In the genomic region with DNA sequence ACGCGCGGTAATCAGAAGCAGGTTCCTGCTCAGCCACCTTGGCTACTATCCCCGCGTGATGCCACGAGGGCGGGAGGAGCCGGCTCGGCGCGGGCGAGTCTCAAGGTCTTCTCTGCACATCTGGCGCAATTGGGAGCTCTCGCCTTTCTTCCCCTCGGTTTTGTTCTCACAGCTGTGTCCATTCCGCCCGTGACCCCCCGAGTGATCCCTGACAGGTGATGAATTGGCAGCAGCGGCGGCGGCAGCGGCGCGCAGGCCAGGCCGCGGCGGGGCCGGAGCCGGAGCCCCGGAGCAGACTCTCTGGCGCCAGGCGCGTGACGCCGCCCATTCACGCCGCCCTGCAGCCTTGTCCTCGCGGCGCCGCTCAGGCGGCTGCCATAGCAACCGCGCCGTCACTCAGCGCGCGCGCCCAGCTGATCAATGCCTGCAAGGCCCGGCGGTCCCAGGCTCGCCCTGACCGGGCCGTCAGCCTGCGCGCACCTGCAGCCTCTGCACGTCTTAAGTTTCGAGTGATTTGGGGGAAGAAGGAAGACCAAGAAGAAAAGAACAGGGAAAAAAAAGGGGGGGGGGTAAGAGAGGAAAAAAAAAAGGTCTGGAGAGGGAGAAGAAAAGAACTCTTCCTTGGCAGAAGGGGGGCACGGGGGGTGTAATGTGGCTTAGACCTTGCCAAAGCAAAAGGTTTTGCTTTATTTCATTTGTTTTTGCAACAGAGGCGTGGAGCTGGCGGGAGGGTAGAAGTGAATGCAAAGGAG, we compare ENCODE assay signal across 8 mouse cellular contexts. TPM values are rescaled to one million over a fixed set of nuclear protein-coding genes. Genes with fewer than 3 reads are reported as not detected.
A peak's percentile ranks its signal among the peaks of the same experiment; 100 is the strongest.
DNase-seq lines count a peak whose midpoint lies in the region; ATAC-seq and TF ChIP-seq lines count a peak whose summit lies in the region.

No protein-coding gene starts in this region.

- H3K79me2 ChIP-seq in MEL (ENCODE audit: control insufficient read depth, insufficient read depth, low read length, poor library complexity), result peaks cover 14% of the 10 kb centered on the region

- H3K36me3 ChIP-seq in MEL (ENCODE audit: control insufficient read depth in 1 of 2, insufficient read depth in 2 of 2, low read length in 2 of 2), result peaks cover 0 to 3% of the 10 kb centered on the region in 2 experiments; a peak in 1 of 4 replicates
- H3K36me3 ChIP-seq in hindbrain, embryonic 11.5 days (ENCODE audit: control insufficient read depth, insufficient read depth, low read length), result no peaks in the 10 kb centered on the region
- no peaks in the 10 kb centered on the region for H3K36me3 ChIP-seq in lung, postnatal 0 days (ENCODE audit: insufficient read depth, low read length)

- H3K9ac ChIP-seq in MEL (ENCODE audit: control insufficient read depth, low read depth, low read length, poor library complexity, severe bottlenecking), result peak overlapping the region; percentile 83
- peak overlapping the region; percentile 42 for H3K9ac ChIP-seq in hindbrain, embryonic 11.5 days (ENCODE audit: low read depth, low read length)
- peak overlapping the region; percentile 48; the same call in 1 of the 2 replicates for H3K9ac ChIP-seq in lung, postnatal 0 days (replicated peaks; ENCODE audit: low read depth)

- H3K27ac ChIP-seq in MEL (ENCODE audit: control insufficient read depth, low read depth, low read length), result 0 out of 2 replicates have a peak overlapping the region, but pooled peaks have one; percentile 5
- H3K27ac ChIP-seq in hindbrain, embryonic 11.5 days (ENCODE audit: low read depth, low read length), result peak overlapping the region; percentile 83
- H3K27ac ChIP-seq in lung, postnatal 0 days (ENCODE audit: low read length), result peak overlapping the region; percentile 96

- peak; percentile 52 for ATAC-seq in frontal cortex, adult (ENCODE audit: low TSS enrichment)
- peak; percentile 82 for ATAC-seq in hindbrain, embryonic 11.5 days (ENCODE audit: low FRiP score)
- ATAC-seq in lung, postnatal 0 days, result peak; percentile 81

- H3K4me2 ChIP-seq in hindbrain, embryonic 11.5 days (replicated peaks; ENCODE audit: low read depth, low read length), result peak overlapping the region; percentile 95
- H3K4me2 ChIP-seq in lung, postnatal 0 days (replicated peaks; ENCODE audit: low read depth, low read length), result peak overlapping the region; percentile 92

- TF ChIP-seq CTCF in MEL (IDR thresholded peaks at IDR 0.05 in 2 of 3, conservative IDR thresholded peaks at IDR 0.05 in 1 of 3; ENCODE audit: control insufficient read depth in 1 of 3, insufficient read depth in 1 of 3, low read depth in 2 of 3, low read length in 3 of 3, poor library complexity in 1 of 3, severe bottlenecking in 1 of 3), result no peak
- no peak for TF ChIP-seq CTCF in lung, postnatal 0 days (IDR thresholded peaks at IDR 0.05)

- no peaks in the 10 kb centered on the region for H3K27me3 ChIP-seq in MEL (ENCODE audit: control insufficient read depth in 1 of 2, insufficient read depth in 2 of 2, low read length in 2 of 2)
- no peaks in the 10 kb centered on the region for H3K27me3 ChIP-seq in hindbrain, embryonic 11.5 days (ENCODE audit: control insufficient read depth, insufficient read depth, low read length)
- no peaks in the 10 kb centered on the region for H3K27me3 ChIP-seq in lung, postnatal 0 days (replicated peaks; ENCODE audit: insufficient read depth, low read length)

- TF ChIP-seq EP300 in MEL (IDR thresholded peaks at IDR 0.05; ENCODE audit: low read depth in 1 of 2, low read length in 2 of 2), result no peak
- no peak; the same call in 1 of the 2 replicates for TF ChIP-seq EP300 in lung, postnatal 0 days (IDR thresholded peaks at IDR 0.05)

- TF ChIP-seq POLR2A in MEL (IDR thresholded peaks at IDR 0.05; ENCODE audit: control insufficient read depth in 1 of 2, insufficient read depth in 1 of 2, low read depth in 1 of 2, low read length in 2 of 2, poor library complexity in 1 of 2), result peak; percentile 63 to 67; a peak in 3 of 4 replicates

- WGBS in hindbrain, embryonic 11.5 days, result under 1% methylated on average over 57 of the region's 61 CpGs
- under 1% methylated on average over 50 of the region's 61 CpGs for WGBS in lung, postnatal 0 days

- TF ChIP-seq RAD21 in MEL (IDR thresholded peaks at IDR 0.05; ENCODE audit: low read depth, low read length), result no peak

- H3K4me3 ChIP-seq in MEL (ENCODE audit: control insufficient read depth in 1 of 2, insufficient read depth in 1 of 2, low read depth in 2 of 2, low read length in 2 of 2), result peak overlapping the region; percentile 42 to 69
- peak overlapping the region; percentile 45 for H3K4me3 ChIP-seq in hindbrain, embryonic 11.5 days (ENCODE audit: low read depth, low read length)
- H3K4me3 ChIP-seq in lung, postnatal 0 days (ENCODE audit: low read depth, low read length), result peak overlapping the region; percentile 63

- DNase-seq in MEL (ENCODE audit: low read depth, low spot score), result peak; percentile 87
- peak; percentile 80 to 88 for DNase-seq in cerebellum, adult 18-20 months
- peak; percentile 96 for DNase-seq in hindbrain, embryonic 11.5 days (ENCODE audit: low spot score)
- DNase-seq in layer of hippocampus, postnatal 10 days (ENCODE audit: low spot score in 2 of 2), result peak; percentile 85 to 92
- DNase-seq in lung, postnatal 0 days (ENCODE audit: low spot score), result peak; percentile 95
- peak; percentile 95 for DNase-seq in ovary, postnatal 36 days (ENCODE audit: low spot score)
- DNase-seq in thymus, postnatal 36 days, result peak; percentile 64 to 73

- no peaks in the 10 kb centered on the region for H3K9me3 ChIP-seq in MEL (replicated peaks; ENCODE audit: insufficient read depth, low read length)
- H3K9me3 ChIP-seq in hindbrain, embryonic 11.5 days (ENCODE audit: control insufficient read depth, low read length), result no peaks in the 10 kb centered on the region
- no peaks in the 10 kb centered on the region for H3K9me3 ChIP-seq in lung, postnatal 0 days (ENCODE audit: low read length)

- H3K4me1 ChIP-seq in MEL (ENCODE audit: control insufficient read depth in 1 of 2, insufficient read depth in 2 of 2, low read length in 2 of 2), result peaks cover 0 to 2% of the 10 kb centered on the region in 2 experiments; a peak in 2 of 4 replicates
- H3K4me1 ChIP-seq in hindbrain, embryonic 11.5 days (replicated peaks; ENCODE audit: control insufficient read depth, insufficient read depth, low read length), result peaks cover 13% of the 10 kb centered on the region; the same call in 1 of the 2 replicates
- peaks cover 17% of the 10 kb centered on the region; the same call in 1 of the 2 replicates for H3K4me1 ChIP-seq in lung, postnatal 0 days (ENCODE audit: insufficient read depth, low read depth, low read length)

TF ChIP-seq in MEL, 35 proteins besides CTCF, POLR2A, EP300 and RAD21:
- TF ChIP-seq HCFC1 (IDR thresholded peaks at IDR 0.05; ENCODE audit: low read depth, low read length) (peak; percentile 46; the same call in 1 of the 2 replicates), ETS1 (IDR thresholded peaks at IDR 0.05; ENCODE audit: low read depth, low read length) (peak; percentile 71), KAT2A (conservative IDR thresholded peaks at IDR 0.05; ENCODE audit: low read depth, low read length) (no peak), USF2 (IDR thresholded peaks at IDR 0.05; ENCODE audit: borderline replicate concordance in 1 of 2, insufficient read depth in 1 of 2, low read depth in 1 of 2, low read length in 2 of 2) (no peak), ZC3H11A (IDR thresholded peaks at IDR 0.05; ENCODE audit: low read depth, low read length) (no peak), NRF1 (IDR thresholded peaks at IDR 0.05; ENCODE audit: insufficient read depth, low read depth, low read length, poor library complexity, severe bottlenecking) (peak; percentile 45; the same call in 1 of the 2 replicates), BHLHE40 (IDR thresholded peaks at IDR 0.05; ENCODE audit: borderline replicate concordance, low read depth, low read length) (0 out of 2 replicates have a peak, but pooled peaks have one; percentile 8), MAZ (IDR thresholded peaks at IDR 0.05; ENCODE audit: low read depth, low read length) (peak; percentile 35; the same call in 1 of the 2 replicates), SMC3 (IDR thresholded peaks at IDR 0.05; ENCODE audit: low read depth, low read length) (no peak), MEF2A (IDR thresholded peaks at IDR 0.05; ENCODE audit: extremely low read depth, insufficient replicate concordance, low read depth, low read length, poor library complexity, severe bottlenecking) (no peak), MXI1 (IDR thresholded peaks at IDR 0.05; ENCODE audit: low read depth, low read length) (peak; percentile 94), ELF1 (IDR thresholded peaks at IDR 0.05; ENCODE audit: low read depth, low read length) (peak; percentile 55; the same call in 1 of the 2 replicates), MAX (IDR thresholded peaks at IDR 0.05; ENCODE audit: low read length) (peak; percentile 79), SIN3A (IDR thresholded peaks at IDR 0.05; ENCODE audit: low read length) (peak; percentile 95), NELFE (IDR thresholded peaks at IDR 0.05; ENCODE audit: low read depth, low read length) (peak; percentile 57), UBTF (IDR thresholded peaks at IDR 0.05; ENCODE audit: borderline replicate concordance, insufficient read depth, low read depth, low read length) (no peak), CHD1 (IDR thresholded peaks at IDR 0.05; ENCODE audit: low read depth, low read length) (no peak), TCF12 (IDR thresholded peaks at IDR 0.05; ENCODE audit: low read depth, low read length) (0 out of 2 replicates have a peak, but pooled peaks have one; percentile 17), MAFK (IDR thresholded peaks at IDR 0.05; ENCODE audit: borderline replicate concordance, low read depth, low read length) (no peak), TBP (IDR thresholded peaks at IDR 0.05; ENCODE audit: low read depth, low read length) (no peak), USF1 (IDR thresholded peaks at IDR 0.05; ENCODE audit: low read depth, low read length) (0 out of 2 replicates have a peak, but pooled peaks have one; percentile 40)

RNA-seq across cellular contexts. Expression of a gene that starts 1.8 kb away (rescaled TPM):
- total RNA-seq in MEL (2012; rRNA removed), result 9.1 and 10.4 TPM in 2 replicates
- polyA plus RNA-seq in MEL (2012; ENCODE audit: insufficient read depth in 1 of 2, insufficient read length in 2 of 2, low read depth in 1 of 2, low replicate concordance in 2 of 2, missing spikeins in 1 of 2), result 1 to 10 TPM in 1 of 2 experiments, not detected in 1; 5.8 TPM
- polyA plus RNA-seq in hindbrain, embryonic 11.5 days (2014; fragmentation: Nextera tagmentation; extraction: Ambion mirVana), result 394 and 397 TPM in 2 replicates
- total RNA-seq in layer of hippocampus, postnatal 10 days (2021), result 100 to 1,000 TPM; 104 to 111 TPM
- polyA plus RNA-seq in lung, postnatal 0 days (2015; fragmentation: Nextera tagmentation; extraction: Ambion mirVana), result 444 and 475 TPM in 2 replicates

Comparison
In these comparisons a context has a peak if more than half of its experiments do, and no peak if none do; other contexts are left out.
1. Peak in every context shown above with its lines: DNase-seq, ATAC-seq, H3K4me3 ChIP-seq and H3K27ac ChIP-seq.
2. H3K27ac ChIP-seq: peak in every context shown above with its lines; median percentile 96 in lung, postnatal 0 days; 83 in hindbrain, embryonic 11.5 days; 5 in MEL.
3. RNA of a gene that starts 1.8 kb away (polyA plus RNA-seq): 444 to 475 TPM in lung, postnatal 0 days and 394 to 397 TPM in hindbrain, embryonic 11.5 days; 5.8 TPM in MEL; every median in the first group is over 10 times any median in the second.